In the genomic region with DNA sequence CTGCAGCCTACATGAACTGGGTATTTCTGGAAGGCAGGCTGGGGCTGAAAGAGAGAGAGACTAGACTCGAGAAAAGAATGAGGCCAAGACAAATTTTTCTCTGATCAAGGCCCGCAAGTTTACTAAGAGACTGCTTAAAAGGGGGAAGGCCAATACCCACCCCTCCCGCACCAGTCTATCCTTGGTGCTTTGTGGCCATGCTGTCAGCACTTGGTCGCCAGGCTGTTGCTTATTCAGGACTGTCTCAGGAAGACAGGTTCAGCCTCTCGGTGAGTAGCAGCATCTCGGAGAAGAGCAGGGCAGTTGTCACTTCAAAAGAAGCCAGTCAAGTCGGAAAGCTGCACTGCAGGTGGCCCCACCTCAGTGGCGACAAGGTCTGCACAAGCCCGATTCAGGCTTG, we compare ENCODE assay signal across 1 mouse cellular context. TPM values are rescaled to one million over a fixed set of nuclear protein-coding genes. Genes with fewer than 3 reads are reported as not detected.
"Had no signal": no experiment of that assay in that cellular context is flagged by ENCODE, and none has a peak within 500 bp of the region (broad histone marks: within the 10 kb centered on the region; RNA-seq: fewer than 3 reads in every experiment).

No protein-coding gene starts in this region.

RNA-seq across cellular contexts. Expression of a gene that starts 11.9 kb away (rescaled TPM):
- polyA plus RNA-seq: kidney, embryonic 14.5 days had no signal
